Mouse (Mus musculus): ENCODE data around the gene Gzmk. TPM values are rescaled to one million over a fixed set of nuclear protein-coding genes. Genes with fewer than 3 reads are reported as not detected.

The Gzmk gene
- total and polyA plus RNA-seq, 3 experiments, result not detected

DNA sequence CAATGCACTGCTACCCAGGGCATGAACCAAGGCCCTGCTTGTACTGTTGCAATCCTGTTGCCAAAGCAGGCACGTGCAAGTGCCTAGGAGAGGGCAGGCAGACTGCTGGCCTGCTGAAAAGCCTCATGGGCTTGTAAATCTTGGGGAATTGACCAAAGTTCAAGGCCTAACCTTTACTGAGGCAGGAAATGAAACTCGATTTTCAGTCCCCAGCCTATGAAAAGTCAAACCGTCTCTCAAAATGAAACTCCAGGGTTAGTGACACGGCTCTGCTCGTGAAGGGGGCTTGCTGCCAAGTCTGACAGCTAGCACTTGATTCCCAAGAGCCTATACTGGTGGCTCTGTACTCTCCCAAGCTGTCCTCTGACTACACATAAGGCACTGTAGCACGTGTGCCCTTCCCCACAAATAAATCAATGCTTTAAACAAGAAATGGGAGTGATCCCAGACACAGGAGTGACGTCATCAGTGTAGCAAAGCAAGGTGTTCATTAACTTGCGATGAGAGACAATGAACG is 57.6 kb downstream of the Gzmk start:
- Histone ChIP-seq H3K4me1 (ENCODE audit: control insufficient read depth in 1 of 2, insufficient read depth in 2 of 2) (peaks cover 8 to 25% of the 10 kb centered on the region in 2 experiments; a peak in 3 of 4 replicates), H3K9me3 (replicated peaks; ENCODE audit: low read length) (no peaks in the 10 kb centered on the region), H3K79me2 (replicated peaks; ENCODE audit: control insufficient read depth, extremely low read depth, insufficient read depth, poor library complexity, severe bottlenecking) (no peaks in the 10 kb centered on the region), H3K27ac (ENCODE audit: insufficient read depth, low read depth) (peak overlapping the region; percentile 23; the same call in 1 of the 2 replicates), H3K27me3 (replicated peaks) (no peaks in the 10 kb centered on the region), H3K36me3 (replicated peaks in 1 of 2; ENCODE audit: control insufficient read depth in 1 of 2, insufficient read depth in 1 of 2, low read length in 1 of 2) (no peaks in the 10 kb centered on the region), H3K4me2 (ENCODE audit: insufficient read depth, low read depth, poor library complexity, severe bottlenecking) (peak overlapping the region; percentile 7; the same call in 1 of the 2 replicates), H3K9ac (ENCODE audit: insufficient read depth, low read depth) (no peak overlapping the region; the same call in 1 of the 2 replicates), H3K4me3 (replicated peaks in 1 of 3; ENCODE audit: low read depth in 2 of 3, low read length in 2 of 3, poor library complexity in 1 of 3) (no peak overlapping the region)
- TF ChIP-seq JUND (conservative IDR thresholded peaks at IDR 0.05; ENCODE audit: low read depth, low read length), result peak; percentile 82
- 0 out of 2 replicates have a peak, but pooled peaks have one; percentile 21 for TF ChIP-seq MYC (IDR thresholded peaks at IDR 0.05; ENCODE audit: low read depth, low read length)
- TF ChIP-seq POLR2A (IDR thresholded peaks at IDR 0.05; ENCODE audit: low read depth, low read length), result 0 out of 2 replicates have a peak, but pooled peaks have one; percentile 16
- TF ChIP-seq KAT2A (IDR thresholded peaks at IDR 0.05; ENCODE audit: insufficient replicate concordance, low read length), result no peak
- no peak for TF ChIP-seq CHD1 (IDR thresholded peaks at IDR 0.05; ENCODE audit: low read depth, low read length)
- TF ChIP-seq MAZ (IDR thresholded peaks at IDR 0.05; ENCODE audit: low read depth, low read length), result no peak
- TF ChIP-seq IRF4 (IDR thresholded peaks at IDR 0.05; ENCODE audit: low read depth, low read length), result peak; percentile 85
- 0 out of 2 replicates have a peak, but pooled peaks have one; percentile 25 for TF ChIP-seq TCF12 (IDR thresholded peaks at IDR 0.05; ENCODE audit: low read depth, low read length)
- peak; percentile 36; the same call in 1 of the 2 replicates for TF ChIP-seq ETS1 (conservative IDR thresholded peaks at IDR 0.05; ENCODE audit: low read depth, low read length)
- peak; percentile 50; the same call in 1 of the 2 replicates for TF ChIP-seq JUN (IDR thresholded peaks at IDR 0.05; ENCODE audit: insufficient read depth, low read depth, low read length)
- TF ChIP-seq TBP (conservative IDR thresholded peaks at IDR 0.05; ENCODE audit: low read depth, low read length), result 0 out of 2 replicates have a peak, but pooled peaks have one; percentile 30
- TF ChIP-seq ZNF384 (IDR thresholded peaks at IDR 0.05; ENCODE audit: low read depth, low read length), result no peak
- TF ChIP-seq RAD21 (IDR thresholded peaks at IDR 0.05; ENCODE audit: low read depth, low read length), result no peak
- TF ChIP-seq MEF2A (IDR thresholded peaks at IDR 0.05; ENCODE audit: borderline replicate concordance, low read depth, low read length), result peak; percentile 41; the same call in 1 of the 2 replicates
- no peak for TF ChIP-seq USF1 (IDR thresholded peaks at IDR 0.05; ENCODE audit: low read depth, low read length)
- TF ChIP-seq BHLHE40 (IDR thresholded peaks at IDR 0.05; ENCODE audit: low read depth, low read length), result peak; percentile 87
- no peak for TF ChIP-seq ZMIZ1 (IDR thresholded peaks at IDR 0.05; ENCODE audit: low read depth, low read length)
- DNase-seq (ENCODE audit: extremely low read depth), result peak; percentile 58
- in situ Hi-C loops (cut with MboI; ENCODE audit: low pct_ligation_motif_present, low pct_unique_long_range_greater_than_20kb, low sequenced_read_pairs) (no loop called here), dilution Hi-C loops (cut with MboI; ENCODE audit: extremely low pct_ligation_motif_present, extremely low pct_unique_long_range_greater_than_20kb, low sequenced_read_pairs) (no loop called here)

DNA sequence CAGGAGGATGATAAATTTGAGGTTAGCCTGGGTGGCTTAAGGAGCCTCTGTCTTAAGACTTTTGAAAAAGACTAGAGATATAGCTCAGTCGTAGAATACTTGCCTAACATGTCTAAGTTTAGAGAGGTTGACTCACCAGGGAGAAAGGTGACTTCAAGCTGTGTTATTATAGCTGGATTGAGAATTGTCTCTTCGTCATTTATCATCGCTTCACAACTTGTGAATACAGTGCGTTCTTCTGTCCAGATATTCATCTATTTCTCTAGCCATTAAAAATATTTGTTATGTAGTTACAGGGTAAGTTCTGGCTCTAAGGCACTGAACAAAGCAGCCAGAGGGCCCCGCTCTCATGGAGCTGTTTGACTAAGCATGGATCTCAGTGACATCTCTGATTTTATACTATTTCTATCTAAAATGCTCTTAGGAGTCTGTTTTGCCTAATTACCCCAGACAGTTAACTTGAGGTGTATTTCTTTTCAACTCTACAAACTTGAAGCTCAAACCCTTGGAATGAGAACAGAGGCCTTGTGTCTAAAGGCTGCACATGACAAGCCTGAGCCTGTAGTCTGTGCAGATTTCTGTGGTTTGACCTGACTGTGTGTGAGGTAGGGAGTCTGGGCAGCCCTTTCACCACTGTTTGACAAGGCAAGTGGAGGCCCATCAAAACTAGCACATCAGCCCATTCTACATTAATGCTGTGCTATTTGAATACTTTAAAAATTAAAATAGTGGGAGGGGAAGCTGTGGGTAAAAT is 61.3 kb downstream of the Gzmk start:
- Histone ChIP-seq H3K4me3 (replicated peaks in 1 of 3; ENCODE audit: low read depth in 2 of 3, low read length in 2 of 3, poor library complexity in 1 of 3) (no peak overlapping the region), H3K4me1 (ENCODE audit: control insufficient read depth in 1 of 2, insufficient read depth in 2 of 2) (peaks cover 8 to 17% of the 10 kb centered on the region in 2 experiments; a peak in 3 of 4 replicates), H3K27ac (ENCODE audit: insufficient read depth, low read depth) (no peak overlapping the region), H3K9ac (ENCODE audit: insufficient read depth, low read depth) (no peak overlapping the region), H3K79me2 (replicated peaks; ENCODE audit: control insufficient read depth, extremely low read depth, insufficient read depth, poor library complexity, severe bottlenecking) (no peaks in the 10 kb centered on the region), H3K27me3 (replicated peaks) (no peaks in the 10 kb centered on the region), H3K9me3 (replicated peaks; ENCODE audit: low read length) (no peaks in the 10 kb centered on the region), H3K4me2 (ENCODE audit: insufficient read depth, low read depth, poor library complexity, severe bottlenecking) (no peak overlapping the region), H3K36me3 (replicated peaks in 1 of 2; ENCODE audit: control insufficient read depth in 1 of 2, insufficient read depth in 1 of 2, low read length in 1 of 2) (no peaks in the 10 kb centered on the region)
- in situ Hi-C loops (cut with MboI; ENCODE audit: low pct_ligation_motif_present, low pct_unique_long_range_greater_than_20kb, low sequenced_read_pairs), result no loop called here
- no peak for DNase-seq (ENCODE audit: extremely low read depth)
- dilution Hi-C loops (cut with MboI; ENCODE audit: extremely low pct_ligation_motif_present, extremely low pct_unique_long_range_greater_than_20kb, low sequenced_read_pairs), result no loop called here
- no peak for TF ChIP-seq EP300 (IDR thresholded peaks at IDR 0.05; ENCODE audit: low read length)

All from CH12.LX (cell line).